Mouse (Mus musculus): Measurements from ENCODE around the gene Opcml.

DNA sequence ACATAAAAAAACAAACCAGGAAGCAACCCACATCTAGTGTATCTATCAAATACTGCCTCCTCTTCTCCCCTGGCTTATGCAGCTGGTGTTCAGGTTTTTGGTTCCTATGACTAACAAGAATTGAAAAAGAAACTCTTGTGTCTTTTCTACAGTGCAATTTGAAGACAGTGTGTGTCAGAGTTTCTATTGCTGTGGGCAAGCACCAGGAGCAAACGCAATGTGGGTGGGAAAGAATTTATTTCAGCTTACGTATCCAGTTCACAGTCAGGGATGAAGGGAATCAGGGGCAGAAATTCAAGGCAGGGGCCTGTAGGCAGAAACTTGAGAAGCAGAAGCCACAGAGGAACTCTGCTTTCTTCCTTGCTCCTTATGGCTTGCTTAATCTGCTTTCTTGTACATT lies 869.4 kb downstream of the Opcml start:
- TF ChIP-seq CTCF (conservative IDR thresholded peaks at IDR 0.05; ENCODE audit: insufficient read depth, insufficient read length, low read depth, low read length) (no peak), POLR2A (IDR thresholded peaks at IDR 0.05; ENCODE audit: low read depth, low read length) (no peak)
